Mouse (Mus musculus) liver, adult 2 months (tissue): Measurements from ENCODE around the gene Mdga2.

ENCODE experiments used
- CTCF ChIP-seq: fragments of 200-500 bp; IDR thresholded peaks from 2 replicates; pipeline ENCODE4 v1.5.1; 2011; ENCODE audit warnings: low read depth, low read length, control low read depth
- POLR2A ChIP-seq: fragments of 200-500 bp; IDR thresholded peaks from 2 replicates; pipeline ENCODE4 v1.6.1; 2011; ENCODE audit warnings: low read length, control low read depth; ENCODE audit not compliant: insufficient read depth; ENCODE audit errors: extremely low read depth

DNA sequence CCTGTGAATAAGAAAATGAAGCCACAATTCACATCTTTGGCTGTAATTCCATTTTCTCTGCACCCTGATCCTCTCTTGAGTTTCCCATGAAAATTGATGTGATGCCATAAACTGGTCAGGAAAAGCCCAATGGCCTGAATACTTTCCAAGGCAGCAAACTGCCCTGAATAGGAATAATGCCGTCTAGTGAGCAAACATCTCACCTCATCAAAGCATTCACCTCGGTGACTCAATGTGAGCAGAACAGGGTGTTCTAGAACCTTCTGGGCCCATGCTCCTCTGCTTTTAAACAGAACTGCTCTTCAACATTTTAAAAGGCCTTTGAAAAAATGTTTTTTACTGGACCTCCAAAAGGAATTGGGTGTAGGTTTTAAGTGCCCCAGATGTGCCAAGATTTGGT, 9.5 kb downstream of the Mdga2 start:
- TF ChIP-seq CTCF (no peak), POLR2A (no peak)
